Mouse (Mus musculus): ENCODE measurements around the gene Tyrobp. TPM values are rescaled to one million over a fixed set of nuclear protein-coding genes. Genes with fewer than 3 reads are reported as not detected.

The Tyrobp gene
- polyA plus RNA-seq, 1 experiment from 2014 or later: 35.6 TPM

Other genes with a start within 250 kb of the Tyrobp start
- gene Zfp146, start 244.0 kb upstream of the Tyrobp start, polyA plus RNA-seq (2014; fragmentation: Nextera tagmentation; extraction: Ambion mirVana): 13.2 and 14.0 TPM in 2 replicates
- 6.0 and 6.9 TPM in 2 replicates for gene Cox7a1, start 229.6 kb upstream of the Tyrobp start, polyA plus RNA-seq (2014; fragmentation: Nextera tagmentation; extraction: Ambion mirVana)
- gene Capns1, start 214.9 kb upstream of the Tyrobp start, polyA plus RNA-seq (2014; fragmentation: Nextera tagmentation; extraction: Ambion mirVana): 62.0 and 70.7 TPM in 2 replicates
- gene Polr2i, start 181.8 kb upstream of the Tyrobp start, polyA plus RNA-seq (2014; fragmentation: Nextera tagmentation; extraction: Ambion mirVana): 179 and 199 TPM in 2 replicates
- gene Tbcb, start 181.5 kb upstream of the Tyrobp start, polyA plus RNA-seq (2014; fragmentation: Nextera tagmentation; extraction: Ambion mirVana): 390 and 397 TPM in 2 replicates
- gene Ovol3, start 178.0 kb upstream of the Tyrobp start, polyA plus RNA-seq (2014; fragmentation: Nextera tagmentation; extraction: Ambion mirVana): not detected in 2 replicates
- 0.16 and 0.43 TPM in 2 replicates for gene Thap8, start 133.7 kb upstream of the Tyrobp start, polyA plus RNA-seq (2014; fragmentation: Nextera tagmentation; extraction: Ambion mirVana)
- 5.7 and 5.9 TPM in 2 replicates for gene Wdr62, start 133.3 kb upstream of the Tyrobp start, polyA plus RNA-seq (2014; fragmentation: Nextera tagmentation; extraction: Ambion mirVana)
- 123 and 146 TPM in 2 replicates for gene Clip3, start 122.0 kb upstream of the Tyrobp start, polyA plus RNA-seq (2014; fragmentation: Nextera tagmentation; extraction: Ambion mirVana)
- gene Alkbh6, start 105.0 kb upstream of the Tyrobp start, polyA plus RNA-seq (2014; fragmentation: Nextera tagmentation; extraction: Ambion mirVana): 119 and 123 TPM in 2 replicates
- 10.7 and 11.9 TPM in 2 replicates for gene Syne4, start 99.0 kb upstream of the Tyrobp start, polyA plus RNA-seq (2014; fragmentation: Nextera tagmentation; extraction: Ambion mirVana)
- not detected in 2 replicates for gene E130208F15Rik, start 92.0 kb upstream of the Tyrobp start, polyA plus RNA-seq (2014; fragmentation: Nextera tagmentation; extraction: Ambion mirVana)
- 16.5 and 19.2 TPM in 2 replicates for gene Sdhaf1, start 89.9 kb upstream of the Tyrobp start, polyA plus RNA-seq (2014; fragmentation: Nextera tagmentation; extraction: Ambion mirVana)
- 14.5 and 15.0 TPM in 2 replicates for gene Lrfn3, start 51.0 kb upstream of the Tyrobp start, polyA plus RNA-seq (2014; fragmentation: Nextera tagmentation; extraction: Ambion mirVana)
- 1.1 TPM in 1 of 2 replicates, not detected in the other for gene Hcst, start 6.1 kb downstream of the Tyrobp start, polyA plus RNA-seq (2014; fragmentation: Nextera tagmentation; extraction: Ambion mirVana)
- gene Nfkbid, start 8.0 kb downstream of the Tyrobp start, polyA plus RNA-seq (2014; fragmentation: Nextera tagmentation; extraction: Ambion mirVana): 1.8 and 2.9 TPM in 2 replicates
- 690 and 752 TPM in 2 replicates for gene Aplp1, start 31.8 kb downstream of the Tyrobp start, polyA plus RNA-seq (2014; fragmentation: Nextera tagmentation; extraction: Ambion mirVana)
- 1.8 and 2.4 TPM in 2 replicates for gene Kirrel2, start 43.9 kb downstream of the Tyrobp start, polyA plus RNA-seq (2014; fragmentation: Nextera tagmentation; extraction: Ambion mirVana)
- 0.54 and 0.83 TPM in 2 replicates for gene Nphs1, start 44.6 kb downstream of the Tyrobp start, polyA plus RNA-seq (2014; fragmentation: Nextera tagmentation; extraction: Ambion mirVana)
- gene Prodh2, start 79.9 kb downstream of the Tyrobp start, polyA plus RNA-seq (2014; fragmentation: Nextera tagmentation; extraction: Ambion mirVana): 0.48 TPM in 1 of 2 replicates, not detected in the other
- gene Arhgap33, start 121.3 kb downstream of the Tyrobp start, polyA plus RNA-seq (2014; fragmentation: Nextera tagmentation; extraction: Ambion mirVana): 112 TPM in 2 replicates
- 9.3 and 12.6 TPM in 2 replicates for gene Hspb6, start 138.4 kb downstream of the Tyrobp start, polyA plus RNA-seq (2014; fragmentation: Nextera tagmentation; extraction: Ambion mirVana)
- 10.4 and 11.0 TPM in 2 replicates for gene Proser3, start 138.5 kb downstream of the Tyrobp start, polyA plus RNA-seq (2014; fragmentation: Nextera tagmentation; extraction: Ambion mirVana)
- gene Lin37, start 146.1 kb downstream of the Tyrobp start, polyA plus RNA-seq (2014; fragmentation: Nextera tagmentation; extraction: Ambion mirVana): 49.2 and 49.4 TPM in 2 replicates
- gene U2af1l4, start 149.5 kb downstream of the Tyrobp start, polyA plus RNA-seq (2014; fragmentation: Nextera tagmentation; extraction: Ambion mirVana): 88.7 and 105 TPM in 2 replicates
- 6.5 and 9.2 TPM in 2 replicates for gene Gm49396, start 149.6 kb downstream of the Tyrobp start, polyA plus RNA-seq (2014; fragmentation: Nextera tagmentation; extraction: Ambion mirVana)
- gene Psenen, start 149.9 kb downstream of the Tyrobp start, polyA plus RNA-seq (2014; fragmentation: Nextera tagmentation; extraction: Ambion mirVana): 109 and 118 TPM in 2 replicates
- 2.2 and 3.1 TPM in 2 replicates for gene Igflr1, start 151.7 kb downstream of the Tyrobp start, polyA plus RNA-seq (2014; fragmentation: Nextera tagmentation; extraction: Ambion mirVana)
- 11.4 and 12.9 TPM in 2 replicates for gene Kmt2b, start 175.0 kb downstream of the Tyrobp start, polyA plus RNA-seq (2014; fragmentation: Nextera tagmentation; extraction: Ambion mirVana)
- gene Zbtb32, start 185.1 kb downstream of the Tyrobp start, polyA plus RNA-seq (2014; fragmentation: Nextera tagmentation; extraction: Ambion mirVana): 0.35 and 0.42 TPM in 2 replicates
- 0.43 and 0.76 TPM in 2 replicates for gene Upk1a, start 199.1 kb downstream of the Tyrobp start, polyA plus RNA-seq (2014; fragmentation: Nextera tagmentation; extraction: Ambion mirVana)
- gene Cox6b1, start 212.4 kb downstream of the Tyrobp start, polyA plus RNA-seq (2014; fragmentation: Nextera tagmentation; extraction: Ambion mirVana): 1,184 and 1,299 TPM in 2 replicates
- 0.19 TPM in 1 of 2 replicates, not detected in the other for gene Etv2, start 222.1 kb downstream of the Tyrobp start, polyA plus RNA-seq (2014; fragmentation: Nextera tagmentation; extraction: Ambion mirVana)
- 115 and 118 TPM in 2 replicates for gene Rbm42, start 236.6 kb downstream of the Tyrobp start, polyA plus RNA-seq (2014; fragmentation: Nextera tagmentation; extraction: Ambion mirVana)

Data from hindbrain, embryonic 14.5 days (tissue).